Mouse (Mus musculus) bone marrow, adult 2 months (tissue): ENCODE results near the gene Plcg2.

Experiments
- CTCF ChIP-seq: fragments of 200-500 bp; IDR thresholded peaks from 2 replicates; pipeline ENCODE4 v1.5.1; 2011; ENCODE audit warnings: low read length, control low read depth; ENCODE audit not compliant: control insufficient read depth, insufficient read depth
- POLR2A ChIP-seq: fragments of 200-500 bp; IDR thresholded peaks from 2 replicates; pipeline ENCODE4 v1.6.1; 2011; ENCODE audit warnings: low read depth, mild to moderate bottlenecking, control low read depth, low read length, borderline replicate concordance; ENCODE audit not compliant: control insufficient read depth

DNA sequence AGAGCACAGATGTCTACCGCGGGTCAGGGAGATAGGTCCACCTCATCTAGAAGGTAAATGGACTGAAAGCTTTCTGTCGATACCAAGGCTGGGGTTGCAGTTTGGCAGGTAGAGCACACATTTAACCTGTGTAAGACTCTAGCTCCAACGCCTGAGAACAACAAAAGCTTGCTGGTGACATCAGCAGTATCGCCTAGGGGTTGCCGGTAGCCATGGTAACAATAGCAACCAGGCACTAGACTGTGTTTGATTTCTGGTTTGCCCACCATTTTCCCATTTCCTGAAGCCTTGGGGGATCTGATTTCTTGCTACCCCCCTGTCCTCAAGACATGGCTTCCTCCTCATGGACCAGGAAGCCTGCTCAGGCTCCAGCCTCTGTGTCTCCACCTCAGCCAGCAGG is 44.1 kb upstream of the Plcg2 start:
- TF ChIP-seq CTCF (no peak), POLR2A (no peak)
